Mouse (Mus musculus) cerebellum, adult 8-10 months (tissue): ENCODE data around the gene Mpi.

ENCODE experiments used
- DNase-seq: peaks from one replicate; pipeline ENCODE4 v3.0.0; 2022

Gene Mpi

GRCm38 (mm10) chr9:57560861-57561710 lies 8.5 kb upstream of the Mpi start, which contains the start of gene Scamp2:
Scamp2 (plus strand) TSS chr9:57560943.
- peak; percentile 96 for DNase-seq

- no peak for DNase-seq
Observed at GRCm38 (mm10) chr9:57560263-57560662, 7.7 kb upstream of the Mpi start.

GRCm38 (mm10) chr9:57559568-57559967 lies 7.0 kb upstream of the Mpi start:
- no peak for DNase-seq

- DNase-seq: no peak
Observed at GRCm38 (mm10) chr9:57558625-57559024, 6.1 kb upstream of the Mpi start.

- no peak for DNase-seq
Observed at GRCm38 (mm10) chr9:57557215-57557614, 4.7 kb upstream of the Mpi start.

GRCm38 (mm10) chr9:57554753-57555152 lies 2.2 kb upstream of the Mpi start:
- DNase-seq: no peak

- DNase-seq: no peak
Observed at GRCm38 (mm10) chr9:57553119-57553518, 556 bp upstream of the Mpi start.

- DNase-seq: no peak
Observed at GRCm38 (mm10) chr9:57550126-57550862, 2.3 kb downstream of the Mpi start.

GRCm38 (mm10) chr9:57549186-57549585 lies 3.4 kb downstream of the Mpi start:
- no peak for DNase-seq

- no peak for DNase-seq
Observed at GRCm38 (mm10) chr9:57547869-57548268, 4.7 kb downstream of the Mpi start.

- no peak for DNase-seq
Observed at GRCm38 (mm10) chr9:57547287-57547686, 5.3 kb downstream of the Mpi start.

GRCm38 (mm10) chr9:57543951-57544350 lies 8.6 kb downstream of the Mpi start:
- DNase-seq: no peak

GRCm38 (mm10) chr9:57541312-57541711 lies 11.3 kb downstream of the Mpi start:
- peak; percentile 54 for DNase-seq

GRCm38 (mm10) chr9:57539550-57539949 lies 13.0 kb downstream of the Mpi start:
- no peak for DNase-seq

- no peak for DNase-seq
Observed at GRCm38 (mm10) chr9:57537728-57538181, 14.8 kb downstream of the Mpi start.

GRCm38 (mm10) chr9:57537044-57537727 lies 15.4 kb downstream of the Mpi start, which contains the start of gene Fam219b:
Fam219b (plus strand) TSS chr9:57537528.
- peak; percentile 88 for DNase-seq

- no peak for DNase-seq
Observed at GRCm38 (mm10) chr9:57536362-57536761, 16.2 kb downstream of the Mpi start.

GRCm38 (mm10) chr9:57531946-57532345 lies 20.6 kb downstream of the Mpi start:
- no peak for DNase-seq

- no peak for DNase-seq
Observed at GRCm38 (mm10) chr9:57526435-57526834, 26.1 kb downstream of the Mpi start.

GRCm38 (mm10) chr9:57525516-57525915 lies 27.0 kb downstream of the Mpi start:
- DNase-seq: no peak

GRCm38 (mm10) chr9:57524439-57524838 lies 28.1 kb downstream of the Mpi start:
- no peak for DNase-seq

GRCm38 (mm10) chr9:57523754-57524153 lies 28.8 kb downstream of the Mpi start:
- DNase-seq: no peak

- DNase-seq: no peak
Observed at GRCm38 (mm10) chr9:57522861-57523246, 29.7 kb downstream of the Mpi start.
